31 mouse cellular contexts compared by ENCODE assay signal in the genomic region with DNA sequence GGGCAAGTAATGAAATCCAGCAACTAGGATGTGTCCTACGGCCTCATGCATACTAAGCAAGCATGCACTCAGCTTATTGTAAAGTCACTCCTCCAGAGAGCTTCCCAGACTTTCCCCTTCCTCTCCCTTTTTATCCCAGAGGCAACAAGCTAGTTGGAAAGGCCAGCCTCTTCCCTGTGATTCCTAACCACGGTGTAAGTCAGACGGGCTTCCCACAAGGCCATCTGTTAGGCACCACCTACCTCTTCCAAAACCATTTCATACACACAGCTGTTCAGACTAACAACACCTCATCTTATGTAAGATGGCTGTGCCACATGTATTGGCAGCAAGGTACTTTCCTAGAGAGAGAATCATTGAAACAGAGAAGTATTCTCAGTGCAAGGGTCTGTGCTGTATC.
A peak's percentile ranks its signal among the peaks of the same experiment; 100 is the strongest.
DNase-seq lines count a peak whose midpoint lies in the region; ATAC-seq lines count a peak whose summit lies in the region.
"Had no signal": no experiment of that assay in that cellular context is flagged by ENCODE, and none has a peak within 500 bp of the region (broad histone marks: within the 10 kb centered on the region; RNA-seq: fewer than 3 reads in every experiment).

No protein-coding gene starts in this region.

- no peaks in the 10 kb centered on the region for H3K4me1 ChIP-seq in hindbrain, embryonic 12.5 days
- H3K4me1 ChIP-seq: embryonic facial prominence, embryonic 12.5 days; heart, embryonic 10.5 days; heart, embryonic 15.5 days; intestine, embryonic 15.5 days; midbrain, embryonic 13.5 days; neural tube, embryonic 13.5 days had no signal

- no peak for DNase-seq in frontal cortex, postnatal 14 days (ENCODE audit: low spot score in 2 of 2)
- peak; percentile 33 for DNase-seq in layer of hippocampus, adult 9-11 months
- DNase-seq in layer of hippocampus, postnatal 25 days (ENCODE audit: extremely low spot score in 1 of 2, low spot score in 1 of 2) = no peak
- DNase-seq in right cerebral cortex, adult 2 months (ENCODE audit: low spot score in 2 of 2) = peak; percentile 8 to 16
- DNase-seq in right cerebral cortex, postnatal 10 days (ENCODE audit: low spot score in 2 of 2) = no peak
- DNase-seq: adrenal gland, adult 8-10 months; cerebellum, adult 8-10 months; cerebellum, postnatal 25 days; gastrocnemius, postnatal 25 days; heart, adult 11 months; kidney, adult 2 months; kidney, postnatal 36 days; liver; lung, adult 2 months; lung, postnatal 10 days; thymus, adult 18-20 months; thymus, postnatal 25 days had no signal

- H3K4me3 ChIP-seq in hindbrain, embryonic 12.5 days = no peak overlapping the region
- H3K4me3 ChIP-seq: embryonic facial prominence, embryonic 12.5 days; heart, embryonic 10.5 days; heart, embryonic 15.5 days; intestine, embryonic 15.5 days; left cerebral cortex, adult 2 months; midbrain, embryonic 13.5 days; neural tube, embryonic 13.5 days had no signal

- H3K9ac ChIP-seq in hindbrain, embryonic 12.5 days = no peak overlapping the region
- H3K9ac ChIP-seq: embryonic facial prominence, embryonic 12.5 days; heart, embryonic 15.5 days; intestine, embryonic 15.5 days; liver, embryonic 14.5 days; midbrain, embryonic 13.5 days; neural tube, embryonic 13.5 days had no signal

- no peaks in the 10 kb centered on the region for H3K36me3 ChIP-seq in hindbrain, embryonic 12.5 days
- H3K36me3 ChIP-seq: embryonic facial prominence, embryonic 12.5 days; G1E; heart, embryonic 10.5 days; heart, embryonic 15.5 days; intestine, embryonic 15.5 days; midbrain, embryonic 13.5 days; neural tube, embryonic 13.5 days had no signal

- H3K27me3 ChIP-seq in hindbrain, embryonic 12.5 days = no peaks in the 10 kb centered on the region
- H3K27me3 ChIP-seq: embryonic facial prominence, embryonic 12.5 days; heart, embryonic 15.5 days; intestine, embryonic 15.5 days; midbrain, embryonic 13.5 days; neural tube, embryonic 13.5 days had no signal

- ATAC-seq in frontal cortex, adult (ENCODE audit: low TSS enrichment) = peak; percentile 97
- no peak for ATAC-seq in hindbrain, embryonic 12.5 days (ENCODE audit: low FRiP score)
- ATAC-seq: forebrain, embryonic 14.5 days; hindbrain, postnatal 0 days; intestine, embryonic 15.5 days; midbrain, embryonic 13.5 days had no signal

- 72% methylated on average over 3 of the region's 3 CpGs for WGBS in hindbrain, embryonic 12.5 days

- no peak overlapping the region for H3K4me2 ChIP-seq in hindbrain, embryonic 12.5 days (replicated peaks)
- H3K4me2 ChIP-seq: embryonic facial prominence, embryonic 12.5 days; heart, embryonic 15.5 days; intestine, embryonic 15.5 days; midbrain, embryonic 13.5 days; neural tube, embryonic 13.5 days had no signal

- H3K27ac ChIP-seq in hindbrain, embryonic 12.5 days = no peak overlapping the region
- H3K27ac ChIP-seq: embryonic facial prominence, embryonic 12.5 days; heart, embryonic 10.5 days; heart, embryonic 15.5 days; hindbrain, postnatal 0 days; intestine, embryonic 15.5 days; left cerebral cortex, adult 2 months; liver, embryonic 14.5 days; macrophage; midbrain, embryonic 13.5 days; neural tube, embryonic 13.5 days had no signal

- no peaks in the 10 kb centered on the region for H3K9me3 ChIP-seq in hindbrain, embryonic 12.5 days (replicated peaks)
- H3K9me3 ChIP-seq: embryonic facial prominence, embryonic 12.5 days; heart, embryonic 10.5 days; heart, embryonic 15.5 days; intestine, embryonic 15.5 days; midbrain, embryonic 13.5 days; neural tube, embryonic 13.5 days had no signal

Comparison
In these comparisons a context has a peak if more than half of its experiments do, and no peak if none do; other contexts are left out.
1. DNase-seq: peak in layer of hippocampus, adult 9-11 months (single experiment) and right cerebral cortex, adult 2 months (2 of 2); none in frontal cortex, postnatal 14 days (0 of 2), layer of hippocampus, postnatal 25 days (0 of 2) and right cerebral cortex, postnatal 10 days (0 of 2).